Mouse (Mus musculus) CD4-positive, CD25-positive, alpha-beta regulatory T cell, adult 4 months (primary cell): ENCODE measurements around the gene Prim2. TPM values are rescaled to one million over a fixed set of nuclear protein-coding genes. Genes with fewer than 3 reads are reported as not detected.

Source experiments
- ATAC-seq: one replicate; pipeline ENCODE4 v1.8.0; 2017
- polyA plus RNA-seq, 2 experiments: library from polyadenylated mRNA; unstranded; fragments of 100-300 nt; shearing (Covaris generic); gene quantifications; one replicate each; pipeline ENCODE4 v1.2.1; 2017

The Prim2 gene
- polyA plus RNA-seq, 2 experiments from 2014 or later, result 19.8 to 23.3 TPM

GRCm38 (mm10) chr1:33536272-33537004 lies 133.2 kb downstream of the Prim2 start:
- ATAC-seq, result no peak

- no peak for ATAC-seq
These were observed 134.4 kb downstream of the Prim2 start for GRCm38 (mm10) chr1:33535140-33535686.

GRCm38 (mm10) chr1:33531860-33532259 lies 137.7 kb downstream of the Prim2 start:
- no peak for ATAC-seq

- no peak for ATAC-seq
These were observed 138.3 kb downstream of the Prim2 start for GRCm38 (mm10) chr1:33531097-33531856.

GRCm38 (mm10) chr1:33530491-33530890 lies 139.1 kb downstream of the Prim2 start:
- no peak for ATAC-seq

- no peak for ATAC-seq
These were observed 139.9 kb downstream of the Prim2 start for GRCm38 (mm10) chr1:33529543-33530232.

GRCm38 (mm10) chr1:33527352-33527863 lies 142.2 kb downstream of the Prim2 start:
- no peak for ATAC-seq

GRCm38 (mm10) chr1:33523223-33523622 lies 146.4 kb downstream of the Prim2 start:
- ATAC-seq, result no peak

GRCm38 (mm10) chr1:33515124-33515523 lies 154.5 kb downstream of the Prim2 start:
- no peak for ATAC-seq

GRCm38 (mm10) chr1:33511310-33511709 lies 158.3 kb downstream of the Prim2 start:
- no peak for ATAC-seq

GRCm38 (mm10) chr1:33504371-33504770 lies 165.2 kb downstream of the Prim2 start:
- no peak for ATAC-seq

GRCm38 (mm10) chr1:33502890-33503289 lies 166.7 kb downstream of the Prim2 start:
- ATAC-seq, result no peak

GRCm38 (mm10) chr1:33502298-33502697 lies 167.3 kb downstream of the Prim2 start:
- ATAC-seq, result no peak

- ATAC-seq, result no peak
These were observed 169.5 kb downstream of the Prim2 start for GRCm38 (mm10) chr1:33500111-33500510.

- no peak for ATAC-seq
These were observed 170.0 kb downstream of the Prim2 start for GRCm38 (mm10) chr1:33499603-33500002.

GRCm38 (mm10) chr1:33496128-33496527 lies 173.5 kb downstream of the Prim2 start:
- no peak for ATAC-seq

GRCm38 (mm10) chr1:33495586-33495985 lies 174.0 kb downstream of the Prim2 start:
- no peak for ATAC-seq

GRCm38 (mm10) chr1:33495203-33495553 lies 174.4 kb downstream of the Prim2 start:
- no peak for ATAC-seq

- ATAC-seq, result no peak
These were observed 174.9 kb downstream of the Prim2 start for GRCm38 (mm10) chr1:33494524-33495202.

- no peak for ATAC-seq
These were observed 179.4 kb downstream of the Prim2 start for GRCm38 (mm10) chr1:33490220-33490619.

- ATAC-seq, result no peak
These were observed 181.2 kb downstream of the Prim2 start for GRCm38 (mm10) chr1:33488372-33488771.

- ATAC-seq, result no peak
These were observed 185.8 kb downstream of the Prim2 start for GRCm38 (mm10) chr1:33483746-33484145.
